Mouse (Mus musculus): ENCODE results near the gene Rnaseh2a.
A peak's percentile ranks its signal among the peaks of the same experiment; 100 is the strongest.
"Not testable (repeated sequence)": the region's sequence is repeated elsewhere in the genome, so short reads cannot be mapped to it uniquely, and the experiment has no call there.

Gene Rnaseh2a

GRCm38 (mm10) chr8:84934860-84935259, 34.7 kb downstream of the Rnaseh2a start:
- no peak for DNase-seq (ENCODE audit: low read depth, low spot score)

- no peak for DNase-seq (ENCODE audit: low read depth, low spot score)
Observed at GRCm38 (mm10) chr8:84933767-84934559, 35.6 kb downstream of the Rnaseh2a start.

GRCm38 (mm10) chr8:84930582-84930981, 39.0 kb downstream of the Rnaseh2a start:
- no peak for DNase-seq (ENCODE audit: low read depth, low spot score)

GRCm38 (mm10) chr8:84928456-84929306, 40.9 kb downstream of the Rnaseh2a start:
- no peak for DNase-seq (ENCODE audit: low read depth, low spot score)

- no peak for DNase-seq (ENCODE audit: low read depth, low spot score)
Observed at GRCm38 (mm10) chr8:84927513-84927912, 42.1 kb downstream of the Rnaseh2a start.

- DNase-seq (ENCODE audit: low read depth, low spot score), result no peak
Observed at GRCm38 (mm10) chr8:84925557-84925956, 44.0 kb downstream of the Rnaseh2a start.

- DNase-seq (ENCODE audit: low read depth, low spot score), result no peak
Observed at GRCm38 (mm10) chr8:84921596-84921995, 48.0 kb downstream of the Rnaseh2a start.

- no peak for DNase-seq (ENCODE audit: low read depth, low spot score)
Observed at GRCm38 (mm10) chr8:84918646-84919045, 50.9 kb downstream of the Rnaseh2a start.

GRCm38 (mm10) chr8:84917781-84918180, 51.8 kb downstream of the Rnaseh2a start:
- DNase-seq (ENCODE audit: low read depth, low spot score), result no peak

- no peak for DNase-seq (ENCODE audit: low read depth, low spot score)
Observed at GRCm38 (mm10) chr8:84915269-84915668, 54.3 kb downstream of the Rnaseh2a start.

GRCm38 (mm10) chr8:84913960-84914359, 55.6 kb downstream of the Rnaseh2a start:
- peak; percentile 79 for DNase-seq (ENCODE audit: low read depth, low spot score)

GRCm38 (mm10) chr8:84913502-84913900, 56.1 kb downstream of the Rnaseh2a start:
- DNase-seq (ENCODE audit: low read depth, low spot score), result no peak

- DNase-seq (ENCODE audit: low read depth, low spot score), result peak; percentile 75
Observed at GRCm38 (mm10) chr8:84912895-84913501, 56.6 kb downstream of the Rnaseh2a start.

GRCm38 (mm10) chr8:84912391-84912790, 57.2 kb downstream of the Rnaseh2a start:
- no peak for DNase-seq (ENCODE audit: low read depth, low spot score)

- no peak for DNase-seq (ENCODE audit: low read depth, low spot score)
Observed at GRCm38 (mm10) chr8:84911854-84912253, 57.7 kb downstream of the Rnaseh2a start.

GRCm38 (mm10) chr8:84910551-84910950, 59.0 kb downstream of the Rnaseh2a start:
- no peak for DNase-seq (ENCODE audit: low read depth, low spot score)

- no peak for DNase-seq (ENCODE audit: low read depth, low spot score)
Observed at GRCm38 (mm10) chr8:84909949-84910348, 59.6 kb downstream of the Rnaseh2a start.

- no peak for DNase-seq (ENCODE audit: low read depth, low spot score)
Observed at GRCm38 (mm10) chr8:84909162-84909767, 60.3 kb downstream of the Rnaseh2a start.

- peak; percentile 94 for DNase-seq (ENCODE audit: low read depth, low spot score)
Observed at GRCm38 (mm10) chr8:84908421-84909161, 61.0 kb downstream of the Rnaseh2a start, which contains the start of gene Dnase2a. Gene Dnase2a, plus strand, starts transcription at chr8:84908560.

- DNase-seq (ENCODE audit: low read depth, low spot score), result not testable (repeated sequence)
Observed at GRCm38 (mm10) chr8:84907979-84908378, 61.6 kb downstream of the Rnaseh2a start.

GRCm38 (mm10) chr8:84907493-84907892, 62.1 kb downstream of the Rnaseh2a start:
- no peak for DNase-seq (ENCODE audit: low read depth, low spot score)
